ENCODE assay signal across 12 mouse cellular contexts in the genomic region with DNA sequence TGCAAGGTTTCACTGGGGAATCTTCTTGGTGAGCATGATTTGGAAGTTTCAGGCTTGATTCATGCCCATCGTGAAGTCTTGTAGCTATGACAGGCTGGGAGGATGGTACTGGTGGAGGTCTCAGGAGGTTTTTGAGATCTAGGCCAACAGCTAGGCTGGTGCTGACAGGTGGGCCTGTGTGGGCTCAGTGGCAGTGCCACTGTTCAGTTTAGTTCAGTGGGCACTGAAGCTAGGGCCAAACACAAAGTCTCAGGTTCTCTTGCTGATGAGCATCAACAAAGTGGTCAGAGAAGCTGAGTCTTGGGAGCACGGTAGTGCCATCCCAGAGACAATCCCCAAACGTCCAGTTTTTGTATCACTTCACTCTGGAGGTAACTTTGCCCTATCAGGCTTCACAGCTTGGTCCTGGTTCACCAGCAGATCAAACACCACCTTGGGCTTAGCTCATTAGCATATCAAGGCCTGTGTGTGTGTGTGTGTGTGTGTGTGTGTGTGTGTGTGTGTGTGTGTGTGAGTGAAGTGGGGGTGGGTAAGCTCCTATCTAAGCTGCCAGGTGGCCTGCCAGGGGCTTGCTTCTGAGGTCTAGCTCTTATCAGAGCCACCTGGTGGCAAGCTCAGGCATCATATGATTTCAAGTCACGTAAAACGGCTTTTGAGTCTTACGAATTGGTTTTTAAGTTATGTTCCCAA. TPM values are rescaled to one million over a fixed set of nuclear protein-coding genes. Genes with fewer than 3 reads are reported as not detected.
DNase-seq lines count a peak whose midpoint lies in the region; ATAC-seq and TF ChIP-seq lines count a peak whose summit lies in the region.
"Had no signal": no experiment of that assay in that cellular context is flagged by ENCODE, and none has a peak within 500 bp of the region (broad histone marks: within the 10 kb centered on the region; RNA-seq: fewer than 3 reads in every experiment).

No protein-coding gene starts in this region.

- no peak overlapping the region for H3K27ac ChIP-seq in lung, embryonic 14.5 days (ENCODE audit: low read depth)
- H3K27ac ChIP-seq in hindbrain, embryonic 13.5 days, result no peak overlapping the region
- H3K27ac ChIP-seq: embryonic facial prominence, embryonic 12.5 days; hindbrain, embryonic 15.5 days had no signal

- no peak overlapping the region for H3K9ac ChIP-seq in lung, embryonic 14.5 days
- H3K9ac ChIP-seq in hindbrain, embryonic 13.5 days, result no peak overlapping the region
- H3K9ac ChIP-seq: embryonic facial prominence, embryonic 12.5 days; hindbrain, embryonic 15.5 days had no signal

- DNase-seq in lung, embryonic 14.5 days, result no peak
- DNase-seq in lung, postnatal 4 days, result no peak
- peak; percentile 55 to 85 for DNase-seq in spleen, postnatal 10 days (ENCODE audit: low spot score in 2 of 2)
- DNase-seq in cerebellum, adult 11-12 months, result no peak
- no peak for DNase-seq in adrenal gland, adult 18-20 months (ENCODE audit: low spot score in 2 of 2)
- DNase-seq: gastrocnemius, postnatal 10 days; layer of hippocampus, postnatal 36 days had no signal

- 81% methylated on average over 6 of the region's 6 CpGs for whole genome bisulfite sequencing in lung, embryonic 14.5 days
- 88% methylated on average over 6 of the region's 6 CpGs for WGBS in hindbrain, embryonic 13.5 days

- H3K36me3 ChIP-seq in lung, embryonic 14.5 days (ENCODE audit: insufficient read depth), result no peaks in the 10 kb centered on the region
- H3K36me3 ChIP-seq in erythroblast, embryonic 14.5 days (ENCODE audit: control insufficient read depth), result peaks cover 29% of the 10 kb centered on the region
- no peaks in the 10 kb centered on the region for H3K36me3 ChIP-seq in hindbrain, embryonic 13.5 days
- H3K36me3 ChIP-seq: embryonic facial prominence, embryonic 12.5 days; hindbrain, embryonic 15.5 days had no signal

- H3K4me2 ChIP-seq in lung, embryonic 14.5 days, result no peak overlapping the region
- H3K4me2 ChIP-seq in hindbrain, embryonic 13.5 days, result no peak overlapping the region
- H3K4me2 ChIP-seq: embryonic facial prominence, embryonic 12.5 days; hindbrain, embryonic 15.5 days had no signal

- H3K4me3 ChIP-seq in lung, embryonic 14.5 days (ENCODE audit: low read depth, low read length), result no peak overlapping the region
- H3K4me3 ChIP-seq in erythroblast, embryonic 14.5 days (replicated peaks), result peak overlapping the region; percentile 65
- H3K4me3 ChIP-seq in hindbrain, embryonic 13.5 days, result no peak overlapping the region
- H3K4me3 ChIP-seq: embryonic facial prominence, embryonic 12.5 days; hindbrain, embryonic 15.5 days had no signal

- TF ChIP-seq CTCF in lung, embryonic 14.5 days (IDR thresholded peaks at IDR 0.05; ENCODE audit: low read depth), result no peak

- H3K4me1 ChIP-seq in lung, embryonic 14.5 days (ENCODE audit: insufficient read depth), result no peaks in the 10 kb centered on the region
- peaks cover 91% of the 10 kb centered on the region for H3K4me1 ChIP-seq in erythroblast, embryonic 14.5 days (ENCODE audit: control insufficient read depth)
- H3K4me1 ChIP-seq in hindbrain, embryonic 13.5 days (replicated peaks), result no peaks in the 10 kb centered on the region
- H3K4me1 ChIP-seq: embryonic facial prominence, embryonic 12.5 days; hindbrain, embryonic 15.5 days had no signal

- ATAC-seq in lung, embryonic 14.5 days (ENCODE audit: insufficient read depth), result peak; percentile 44; the same call in 1 of the 2 replicates
- no peak for ATAC-seq in hindbrain, embryonic 13.5 days (ENCODE audit: low FRiP score)
- ATAC-seq: lung, postnatal 0 days had no signal

- H3K27me3 ChIP-seq in lung, embryonic 14.5 days (ENCODE audit: insufficient read depth, low read length), result no peaks in the 10 kb centered on the region
- no peaks in the 10 kb centered on the region for H3K27me3 ChIP-seq in erythroblast, embryonic 14.5 days (ENCODE audit: control insufficient read depth)
- H3K27me3 ChIP-seq in hindbrain, embryonic 13.5 days, result no peaks in the 10 kb centered on the region
- H3K27me3 ChIP-seq: embryonic facial prominence, embryonic 12.5 days; hindbrain, embryonic 15.5 days had no signal

- H3K9me3 ChIP-seq in lung, embryonic 14.5 days (ENCODE audit: low read depth, low read length), result no peaks in the 10 kb centered on the region
- H3K9me3 ChIP-seq in erythroblast, embryonic 14.5 days (ENCODE audit: control insufficient read depth, low read length), result peaks cover 24% of the 10 kb centered on the region
- no peaks in the 10 kb centered on the region for H3K9me3 ChIP-seq in hindbrain, embryonic 13.5 days
- H3K9me3 ChIP-seq: embryonic facial prominence, embryonic 12.5 days; hindbrain, embryonic 15.5 days had no signal

RNA-seq across cellular contexts. Expression of gene Cnih3, which starts 18.0 kb away (rescaled TPM):
- 0.18 TPM in 1 of 2 replicates, not detected in the other for polyA plus RNA-seq in lung, embryonic 14.5 days (2014; fragmentation: Nextera tagmentation; extraction: Ambion mirVana)
- not detected in 2 replicates for polyA plus RNA-seq in erythroblast, embryonic 14.5 days (2012)
- polyA plus RNA-seq in hindbrain, embryonic 13.5 days (2015; fragmentation: Nextera tagmentation; extraction: Ambion mirVana), result 6.8 and 8.8 TPM in 2 replicates
- total RNA-seq in adrenal gland, adult 18-20 months (2021), result not detected

Comparison
In these comparisons a context has a peak if more than half of its experiments do, and no peak if none do; other contexts are left out.
1. DNase-seq: peak in spleen, postnatal 10 days (2 of 2); none in lung, embryonic 14.5 days (single experiment), lung, postnatal 4 days (0 of 2), cerebellum, adult 11-12 months (single experiment) and adrenal gland, adult 18-20 months (0 of 2).